Mouse (Mus musculus): ENCODE measurements around the gene Bbs7. TPM values are rescaled to one million over a fixed set of nuclear protein-coding genes. Genes with fewer than 3 reads are reported as not detected.

The Bbs7 gene
- polyA plus RNA-seq, 1 experiment from 2014 or later, result 23.4 TPM

GRCm38 (mm10) chr3:36563666-36564065 is 49.6 kb downstream of the Bbs7 start:
- Histone ChIP-seq H3K9ac (ENCODE audit: low read length) (no peak overlapping the region), H3K4me3 (ENCODE audit: low read depth, low read length) (no peak overlapping the region), H3K4me2 (ENCODE audit: low read depth, low read length, severe bottlenecking) (no peak overlapping the region), H3K27me3 (ENCODE audit: control insufficient read depth, insufficient read depth, low read length) (no peaks in the 10 kb centered on the region), H3K9me3 (ENCODE audit: control insufficient read depth, low read length) (no peaks in the 10 kb centered on the region), H3K4me1 (replicated peaks; ENCODE audit: control insufficient read depth, insufficient read depth, low read length) (no peaks in the 10 kb centered on the region), H3K27ac (ENCODE audit: low read depth, low read length) (no peak overlapping the region), H3K36me3 (ENCODE audit: control insufficient read depth, insufficient read depth, low read length) (peaks cover 16% of the 10 kb centered on the region)
- DNase-seq (ENCODE audit: low spot score) (no peak), ATAC-seq (replicated peaks; ENCODE audit: low FRiP score) (no peak)
- 95% methylated on average over 3 of the region's 3 CpGs for WGBS

DNA sequence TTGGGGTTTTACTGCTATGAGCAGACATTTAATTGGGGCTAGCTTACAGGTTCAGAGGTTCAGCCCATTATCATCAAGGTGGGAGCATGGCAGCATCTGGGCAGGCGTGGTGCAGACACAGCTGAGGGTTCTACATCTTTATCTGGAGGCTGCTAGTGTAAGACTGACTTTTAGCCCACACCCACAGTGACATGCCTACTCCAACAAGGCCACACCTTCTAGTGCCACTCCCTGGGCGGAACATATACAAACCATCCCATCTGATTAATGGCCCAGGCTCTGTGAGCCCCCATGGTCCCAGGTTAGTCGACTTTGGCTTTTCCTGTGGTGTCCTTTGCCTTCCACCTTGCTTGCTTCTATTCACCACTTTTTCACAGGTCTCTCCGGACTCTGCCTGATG is 53.7 kb downstream of the Bbs7 start:
- H3K4me3 ChIP-seq (ENCODE audit: low read depth, low read length), result no peak overlapping the region
- H3K9me3 ChIP-seq (ENCODE audit: control insufficient read depth, low read length), result no peaks in the 10 kb centered on the region
- no peak overlapping the region for H3K27ac ChIP-seq (ENCODE audit: low read depth, low read length)
- ATAC-seq (replicated peaks; ENCODE audit: low FRiP score) (no peak), DNase-seq (ENCODE audit: low spot score) (no peak)
- 82% methylated on average over 4 of the region's 4 CpGs for WGBS
- no peaks in the 10 kb centered on the region for H3K27me3 ChIP-seq (ENCODE audit: control insufficient read depth, insufficient read depth, low read length)
- H3K4me2 ChIP-seq (ENCODE audit: low read depth, low read length, severe bottlenecking), result no peak overlapping the region
- no peaks in the 10 kb centered on the region for H3K4me1 ChIP-seq (replicated peaks; ENCODE audit: control insufficient read depth, insufficient read depth, low read length)
- H3K9ac ChIP-seq (ENCODE audit: low read length), result no peak overlapping the region
- peaks cover 13% of the 10 kb centered on the region for H3K36me3 ChIP-seq (ENCODE audit: control insufficient read depth, insufficient read depth, low read length)

GRCm38 (mm10) chr3:36557601-36558000 is 55.7 kb downstream of the Bbs7 start:
- DNase-seq (ENCODE audit: low spot score), result no peak
- Histone ChIP-seq H3K27ac (ENCODE audit: low read depth, low read length) (no peak overlapping the region), H3K4me2 (ENCODE audit: low read depth, low read length, severe bottlenecking) (no peak overlapping the region), H3K4me3 (ENCODE audit: low read depth, low read length) (no peak overlapping the region), H3K36me3 (ENCODE audit: control insufficient read depth, insufficient read depth, low read length) (peaks cover 13% of the 10 kb centered on the region), H3K4me1 (replicated peaks; ENCODE audit: control insufficient read depth, insufficient read depth, low read length) (no peaks in the 10 kb centered on the region), H3K27me3 (ENCODE audit: control insufficient read depth, insufficient read depth, low read length) (no peaks in the 10 kb centered on the region), H3K9ac (ENCODE audit: low read length) (no peak overlapping the region), H3K9me3 (ENCODE audit: control insufficient read depth, low read length) (no peaks in the 10 kb centered on the region)
- WGBS, result 93% methylated on average over 1 of the region's 1 CpGs
- ATAC-seq (replicated peaks; ENCODE audit: low FRiP score), result no peak

DNA sequence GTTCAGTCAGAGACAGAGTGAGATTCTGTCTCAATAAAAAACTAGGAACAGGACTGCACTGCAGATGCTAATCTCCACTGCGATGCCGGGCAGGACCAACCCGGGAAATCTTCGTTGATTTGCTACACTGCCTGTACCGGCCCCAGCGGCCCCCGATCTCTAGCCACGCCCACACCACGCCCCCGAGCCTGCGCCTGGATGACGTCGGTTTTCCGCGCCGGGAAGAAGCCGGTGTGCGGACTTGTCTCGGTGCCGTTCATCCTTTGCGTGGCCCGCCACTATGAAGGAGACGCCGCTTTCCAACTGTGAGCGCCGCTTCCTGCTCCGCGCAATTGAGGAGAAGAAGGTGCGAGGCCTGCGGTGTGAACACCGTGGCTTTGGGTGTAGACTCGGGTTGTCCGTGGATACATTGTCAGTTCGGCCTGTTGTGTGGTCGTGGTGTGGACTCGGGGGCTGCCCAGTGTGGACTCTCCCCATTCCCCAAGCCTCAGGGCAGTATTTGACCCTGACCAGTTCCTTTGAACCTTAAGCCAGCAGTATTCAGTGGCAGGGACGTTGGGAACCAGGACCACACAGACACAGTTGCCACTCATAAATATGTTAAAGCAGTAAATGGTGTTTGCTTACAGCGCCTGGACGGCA is 60.8 kb downstream of the Bbs7 start, which contains the start of gene Exosc9:
Exosc9 (plus strand) TSS at position 201 of the 642 bp plus-strand sequence.
- WGBS, result under 1% methylated on average over 39 of the region's 39 CpGs
- DNase-seq (ENCODE audit: low spot score), result peak; percentile 97
- peak; percentile 94 for ATAC-seq (replicated peaks; ENCODE audit: low FRiP score)

DNA sequence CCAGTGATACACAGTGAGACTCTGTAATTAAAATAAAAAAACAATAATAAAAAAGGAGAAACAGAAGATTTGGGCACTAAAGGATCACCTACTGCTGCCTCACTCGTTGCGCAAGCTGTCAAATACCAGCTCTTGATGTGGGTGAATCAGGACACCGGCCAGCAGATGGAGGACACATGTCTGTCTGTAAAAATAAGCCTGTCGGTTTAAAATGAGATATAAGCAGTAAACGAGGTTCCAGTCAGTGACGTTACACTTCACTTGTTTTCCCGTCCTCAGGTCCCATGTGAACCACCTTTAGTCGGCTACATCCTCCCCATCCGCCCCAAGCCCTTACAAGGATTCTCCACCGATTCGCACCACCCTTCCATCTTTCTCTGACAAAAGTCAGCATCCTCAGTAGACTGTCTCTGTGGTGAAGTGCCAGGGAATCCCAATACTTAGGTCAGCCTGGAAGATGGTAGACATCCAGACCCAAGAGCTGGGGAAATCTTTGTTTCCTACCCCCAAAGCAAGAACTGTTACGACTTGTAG is 61.4 kb downstream of the Bbs7 start:
- Histone ChIP-seq H3K9ac (ENCODE audit: low read length) (peak overlapping the region; percentile 67), H3K27ac (ENCODE audit: low read depth, low read length) (peak overlapping the region; percentile 89), H3K4me1 (replicated peaks; ENCODE audit: control insufficient read depth, insufficient read depth, low read length) (peaks cover 3% of the 10 kb centered on the region), H3K4me2 (ENCODE audit: low read depth, low read length, severe bottlenecking) (peak overlapping the region; percentile 76), H3K9me3 (ENCODE audit: control insufficient read depth, low read length) (no peaks in the 10 kb centered on the region), H3K27me3 (ENCODE audit: control insufficient read depth, insufficient read depth, low read length) (no peaks in the 10 kb centered on the region), H3K4me3 (ENCODE audit: low read depth, low read length) (peak overlapping the region; percentile 61), H3K36me3 (ENCODE audit: control insufficient read depth, insufficient read depth, low read length) (peaks cover 8% of the 10 kb centered on the region)
- ATAC-seq (replicated peaks; ENCODE audit: low FRiP score), result peak; percentile 40
- no peak for DNase-seq (ENCODE audit: low spot score)
- WGBS, result 19% methylated on average over 12 of the region's 12 CpGs

More for the DNA sequence above, 60.8 kb downstream of the Bbs7 start, which contains the start of gene Exosc9:
- Histone ChIP-seq H3K27ac (ENCODE audit: low read depth, low read length) (peak within 1 kb of the TSS; percentile 89), H3K36me3 (ENCODE audit: control insufficient read depth, insufficient read depth, low read length) (peaks cover 13% of the 10 kb centered on the region), H3K4me1 (replicated peaks; ENCODE audit: control insufficient read depth, insufficient read depth, low read length) (peaks cover 3% of the 10 kb centered on the region), H3K9me3 (ENCODE audit: control insufficient read depth, low read length) (no peaks in the 10 kb centered on the region), H3K9ac (ENCODE audit: low read length) (peak within 1 kb of the TSS; percentile 67), H3K4me2 (ENCODE audit: low read depth, low read length, severe bottlenecking) (peak within 1 kb of the TSS; percentile 76), H3K27me3 (ENCODE audit: control insufficient read depth, insufficient read depth, low read length) (no peaks in the 10 kb centered on the region), H3K4me3 (ENCODE audit: low read depth, low read length) (peak within 1 kb of the TSS; percentile 61)

- H3K36me3 ChIP-seq (ENCODE audit: control insufficient read depth, insufficient read depth, low read length), result peaks cover 8% of the 10 kb centered on the region
- 7% methylated on average over 9 of the region's 9 CpGs for WGBS
- peak overlapping the region; percentile 61; the same call in 1 of the 2 replicates for H3K4me3 ChIP-seq (ENCODE audit: low read depth, low read length)
- H3K4me2 ChIP-seq (ENCODE audit: low read depth, low read length, severe bottlenecking), result peak overlapping the region; percentile 76
- peak overlapping the region; percentile 67 for H3K9ac ChIP-seq (ENCODE audit: low read length)
- peak; percentile 55 for ATAC-seq (replicated peaks; ENCODE audit: low FRiP score)
- DNase-seq (ENCODE audit: low spot score), result peak; percentile 71
- no peaks in the 10 kb centered on the region for H3K27me3 ChIP-seq (ENCODE audit: control insufficient read depth, insufficient read depth, low read length)
- peak overlapping the region; percentile 89 for H3K27ac ChIP-seq (ENCODE audit: low read depth, low read length)
- H3K9me3 ChIP-seq (ENCODE audit: control insufficient read depth, low read length), result no peaks in the 10 kb centered on the region
- H3K4me1 ChIP-seq (replicated peaks; ENCODE audit: control insufficient read depth, insufficient read depth, low read length), result peaks cover 3% of the 10 kb centered on the region
These were observed 61.9 kb downstream of the Bbs7 start for GRCm38 (mm10) chr3:36551343-36551742.

DNA sequence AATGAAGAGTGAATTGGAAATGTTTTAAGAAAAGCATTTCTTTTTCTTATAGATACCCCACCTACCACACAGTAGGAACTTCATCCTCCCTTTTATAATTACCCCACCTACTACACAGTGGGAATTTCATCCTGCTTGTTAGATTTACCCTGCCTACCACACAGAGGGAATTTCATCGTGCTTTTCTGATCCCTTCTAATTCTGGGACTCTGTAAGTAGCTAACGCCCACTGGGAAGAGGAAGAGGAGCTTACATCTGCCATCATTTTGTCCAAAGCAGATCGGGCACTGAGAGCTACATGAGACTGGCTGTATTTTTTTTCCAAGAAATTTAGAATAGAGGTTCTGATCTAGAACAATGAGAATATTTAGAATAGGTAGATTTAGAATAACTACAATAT is 68.3 kb downstream of the Bbs7 start:
- no peak for ATAC-seq (replicated peaks; ENCODE audit: low FRiP score)
- no peaks in the 10 kb centered on the region for H3K9me3 ChIP-seq (ENCODE audit: control insufficient read depth, low read length)
- no peak overlapping the region for H3K4me3 ChIP-seq (ENCODE audit: low read depth, low read length)
- H3K27me3 ChIP-seq (ENCODE audit: control insufficient read depth, insufficient read depth, low read length), result no peaks in the 10 kb centered on the region
- H3K9ac ChIP-seq (ENCODE audit: low read length), result no peak overlapping the region
- H3K36me3 ChIP-seq (ENCODE audit: control insufficient read depth, insufficient read depth, low read length), result no peaks in the 10 kb centered on the region
- 77% methylated on average over 3 of the region's 3 CpGs for WGBS
- no peak for DNase-seq (ENCODE audit: low spot score)
- H3K4me1 ChIP-seq (replicated peaks; ENCODE audit: control insufficient read depth, insufficient read depth, low read length), result no peaks in the 10 kb centered on the region
- no peak overlapping the region for H3K4me2 ChIP-seq (ENCODE audit: low read depth, low read length, severe bottlenecking)
- H3K27ac ChIP-seq (ENCODE audit: low read depth, low read length), result no peak overlapping the region

- H3K9ac ChIP-seq (ENCODE audit: low read length), result no peak overlapping the region
- H3K4me3 ChIP-seq (ENCODE audit: low read depth, low read length), result no peak overlapping the region
- H3K4me2 ChIP-seq (ENCODE audit: low read depth, low read length, severe bottlenecking), result no peak overlapping the region
- H3K27me3 ChIP-seq (ENCODE audit: control insufficient read depth, insufficient read depth, low read length), result no peaks in the 10 kb centered on the region
- no peaks in the 10 kb centered on the region for H3K9me3 ChIP-seq (ENCODE audit: control insufficient read depth, low read length)
- no peaks in the 10 kb centered on the region for H3K4me1 ChIP-seq (replicated peaks; ENCODE audit: control insufficient read depth, insufficient read depth, low read length)
- 89% methylated on average over 2 of the region's 2 CpGs for WGBS
- H3K27ac ChIP-seq (ENCODE audit: low read depth, low read length), result no peak overlapping the region
- no peak for DNase-seq (ENCODE audit: low spot score)
- no peak for ATAC-seq (replicated peaks; ENCODE audit: low FRiP score)
- no peaks in the 10 kb centered on the region for H3K36me3 ChIP-seq (ENCODE audit: control insufficient read depth, insufficient read depth, low read length)
These were observed 71.9 kb downstream of the Bbs7 start for GRCm38 (mm10) chr3:36541399-36541798.

- no peak overlapping the region for H3K4me2 ChIP-seq (ENCODE audit: low read depth, low read length, severe bottlenecking)
- no peak for DNase-seq (ENCODE audit: low spot score)
- H3K27me3 ChIP-seq (ENCODE audit: control insufficient read depth, insufficient read depth, low read length), result no peaks in the 10 kb centered on the region
- 66% methylated on average over 2 of the region's 2 CpGs for WGBS
- no peak for ATAC-seq (replicated peaks; ENCODE audit: low FRiP score)
- no peak overlapping the region for H3K27ac ChIP-seq (ENCODE audit: low read depth, low read length)
- no peaks in the 10 kb centered on the region for H3K36me3 ChIP-seq (ENCODE audit: control insufficient read depth, insufficient read depth, low read length)
- no peaks in the 10 kb centered on the region for H3K9me3 ChIP-seq (ENCODE audit: control insufficient read depth, low read length)
- H3K9ac ChIP-seq (ENCODE audit: low read length), result no peak overlapping the region
- no peaks in the 10 kb centered on the region for H3K4me1 ChIP-seq (replicated peaks; ENCODE audit: control insufficient read depth, insufficient read depth, low read length)
- H3K4me3 ChIP-seq (ENCODE audit: low read depth, low read length), result no peak overlapping the region
These were observed 72.5 kb downstream of the Bbs7 start for GRCm38 (mm10) chr3:36540756-36541155.
